ENCODE assay signal across 8 mouse cellular contexts in genomic region chr3:45555736-45556135, GRCm38 (mm10).
A peak's percentile ranks its signal among the peaks of the same experiment; 100 is the strongest.
DNase-seq lines count a peak whose midpoint lies in the region; ATAC-seq and TF ChIP-seq lines count a peak whose summit lies in the region.

No protein-coding gene starts in this region.

- peak; percentile 13 to 46 for DNase-seq in heart, postnatal 14 days
- DNase-seq in heart, postnatal 25 days (ENCODE audit: low spot score) = no peak
- peak; percentile 6 for DNase-seq in Patski (ENCODE audit: low read depth, low spot score)
- peak; percentile 46 to 70 for DNase-seq in layer of hippocampus, postnatal 36 days
- no peak for DNase-seq in urinary bladder, adult 2 months (ENCODE audit: low spot score)

- no peaks in the 10 kb centered on the region for H3K27me3 ChIP-seq in Patski
- H3K27me3 ChIP-seq in hindbrain, embryonic 12.5 days = no peaks in the 10 kb centered on the region
- no peaks in the 10 kb centered on the region for H3K27me3 ChIP-seq in midbrain, embryonic 15.5 days (replicated peaks)

- in situ Hi-C loops in Patski (cut with MboI; ENCODE audit: low pct_unique_long_range_greater_than_20kb) = no loop called here

- no peaks in the 10 kb centered on the region for H3K36me3 ChIP-seq in hindbrain, embryonic 12.5 days
- H3K36me3 ChIP-seq in midbrain, embryonic 15.5 days (replicated peaks) = no peaks in the 10 kb centered on the region

- WGBS in hindbrain, embryonic 12.5 days = 26% methylated on average over 1 of the region's 1 CpGs
- 29% methylated on average over 1 of the region's 1 CpGs for WGBS in midbrain, embryonic 15.5 days

- POLR2A ChIA-PET in Patski (lab: Charles Lee) = no interaction called here

- H3K4me1 ChIP-seq in hindbrain, embryonic 12.5 days = no peaks in the 10 kb centered on the region
- no peaks in the 10 kb centered on the region for H3K4me1 ChIP-seq in midbrain, embryonic 15.5 days

- CTCF ChIA-PET in Patski (lab: Charles Lee) = no interaction called here

- no peak overlapping the region for H3K27ac ChIP-seq in hindbrain, embryonic 12.5 days
- no peak overlapping the region for H3K27ac ChIP-seq in midbrain, embryonic 15.5 days

- intact Hi-C loops in heart, postnatal 14 days (cut with DNase I) = no loop called here
- intact Hi-C loops in heart, postnatal 25 days (cut with DNase I) = no loop called here

- TF ChIP-seq CTCF in Patski (IDR thresholded peaks at IDR 0.05) = peak; percentile 68

- no peak overlapping the region for H3K4me2 ChIP-seq in hindbrain, embryonic 12.5 days (replicated peaks)
- H3K4me2 ChIP-seq in midbrain, embryonic 15.5 days = no peak overlapping the region

- peak; percentile 65 for ATAC-seq in Patski
- ATAC-seq in common myeloid progenitor, adult 5-6 weeks (replicated peaks; ENCODE audit: low read depth, poor library complexity, severe bottlenecking) = 0 out of 2 replicates have a peak, but pooled peaks have one; percentile 39
- peak; percentile 61 for ATAC-seq in hindbrain, embryonic 12.5 days (ENCODE audit: low FRiP score)
- ATAC-seq in midbrain, embryonic 15.5 days (replicated peaks) = peak; percentile 69

- H3K9ac ChIP-seq in hindbrain, embryonic 12.5 days = no peak overlapping the region
- no peak overlapping the region for H3K9ac ChIP-seq in midbrain, embryonic 15.5 days

- H3K9me3 ChIP-seq in hindbrain, embryonic 12.5 days (replicated peaks) = no peaks in the 10 kb centered on the region
- no peaks in the 10 kb centered on the region for H3K9me3 ChIP-seq in midbrain, embryonic 15.5 days

- no peak overlapping the region for H3K4me3 ChIP-seq in hindbrain, embryonic 12.5 days
- no peak overlapping the region for H3K4me3 ChIP-seq in midbrain, embryonic 15.5 days

Comparison
In these comparisons a context has a peak if more than half of its experiments do, and no peak if none do; other contexts are left out.
1. DNase-seq: peak in heart, postnatal 14 days (2 of 2), Patski (single experiment) and layer of hippocampus, postnatal 36 days (2 of 2); none in heart, postnatal 25 days (single experiment) and urinary bladder, adult 2 months (single experiment).
2. Peak in every context shown above with its lines, with median percentiles within 50 percentile points of each other: ATAC-seq.